Mouse (Mus musculus) G1E-ER4 (cell line): ENCODE measurements around the gene Tspan4. TPM values are rescaled to one million over a fixed set of nuclear protein-coding genes. Genes with fewer than 3 reads are reported as not detected.

Experiments used
- GATA1 ChIP-seq: IDR thresholded peaks from one replicate; pipeline ENCODE4 v1.8.0; 2012; ENCODE audit warnings: low read length, inconsistent platforms
- polyA plus RNA-seq: library from polyadenylated mRNA; stranded (reverse); fragments of >175 nt; gene quantifications from 2 replicates; pipeline ENCODE4 v1.2.3, GENCODE M21; 2012

Tspan4 gene
- polyA plus RNA-seq, 1 experiment = 26.7 TPM

- no peak for TF ChIP-seq GATA1
Observed at GRCm38 (mm10) chr7:141454967-141455551, 20.0 kb upstream of the Tspan4 start, which contains the start of gene Pnpla2. Gene Pnpla2, plus strand, starts transcription at chr7:141455198.

- TF ChIP-seq GATA1 = no peak
Observed at GRCm38 (mm10) chr7:141455610-141456314, 19.3 kb upstream of the Tspan4 start.

- TF ChIP-seq GATA1 = no peak
Observed at GRCm38 (mm10) chr7:141456739-141457138, 18.3 kb upstream of the Tspan4 start.

GRCm38 (mm10) chr7:141457236-141457635 lies 17.8 kb upstream of the Tspan4 start:
- TF ChIP-seq GATA1 = no peak

GRCm38 (mm10) chr7:141457986-141458660 lies 16.9 kb upstream of the Tspan4 start:
- TF ChIP-seq GATA1 = no peak

- no peak for TF ChIP-seq GATA1
Observed at GRCm38 (mm10) chr7:141458661-141459060, 16.4 kb upstream of the Tspan4 start.

GRCm38 (mm10) chr7:141459301-141459711 lies 15.7 kb upstream of the Tspan4 start:
- no peak for TF ChIP-seq GATA1

GRCm38 (mm10) chr7:141460001-141460390 lies 15.0 kb upstream of the Tspan4 start:
- TF ChIP-seq GATA1 = no peak

- no peak for TF ChIP-seq GATA1
Observed at GRCm38 (mm10) chr7:141460391-141461113, 14.5 kb upstream of the Tspan4 start, which contains the start of gene Cracr2b. Gene Cracr2b, plus strand, starts transcription at chr7:141461094.

GRCm38 (mm10) chr7:141461521-141462332 lies 13.3 kb upstream of the Tspan4 start:
- TF ChIP-seq GATA1 = no peak

GRCm38 (mm10) chr7:141462333-141462821 lies 12.7 kb upstream of the Tspan4 start:
- no peak for TF ChIP-seq GATA1

- TF ChIP-seq GATA1 = no peak
Observed at GRCm38 (mm10) chr7:141463824-141464602, 11.0 kb upstream of the Tspan4 start.

GRCm38 (mm10) chr7:141464603-141465201 lies 10.3 kb upstream of the Tspan4 start:
- no peak for TF ChIP-seq GATA1

GRCm38 (mm10) chr7:141465388-141466044 lies 9.5 kb upstream of the Tspan4 start:
- TF ChIP-seq GATA1 = no peak
